Mouse (Mus musculus): ENCODE measurements around the gene Nkain4. TPM values are rescaled to one million over a fixed set of nuclear protein-coding genes. Genes with fewer than 3 reads are reported as not detected.
A peak's percentile ranks its signal among the peaks of the same experiment; 100 is the strongest.

Nkain4 gene
- polyA plus RNA-seq, 1 experiment from 2014 or later: 110 TPM

GRCm38 (mm10) chr2:180960187-180960586 is 5.7 kb upstream of the Nkain4 start:
- no peak overlapping the region for H3K9ac ChIP-seq (replicated peaks; ENCODE audit: low read depth)
- H3K9me3 ChIP-seq (ENCODE audit: low read length): no peaks in the 10 kb centered on the region
- peak; percentile 52 for ATAC-seq
- no peak overlapping the region for H3K4me2 ChIP-seq (replicated peaks; ENCODE audit: low read depth, low read length)
- WGBS: 40% methylated on average over 3 of the region's 3 CpGs
- H3K4me1 ChIP-seq (ENCODE audit: insufficient read depth, low read depth, low read length): no peaks in the 10 kb centered on the region
- TF ChIP-seq CTCF (IDR thresholded peaks at IDR 0.05) (no peak), EP300 (IDR thresholded peaks at IDR 0.05) (no peak)
- 0 out of 2 replicates have a peak, but pooled peaks cover 1% of the 10 kb centered on the region for H3K27me3 ChIP-seq (replicated peaks; ENCODE audit: insufficient read depth, low read length)
- H3K4me3 ChIP-seq (ENCODE audit: low read depth, low read length): no peak overlapping the region
- peak overlapping the region; percentile 62; the same call in 1 of the 2 replicates for H3K27ac ChIP-seq (ENCODE audit: low read length)
- DNase-seq (ENCODE audit: low spot score): no peak
- H3K36me3 ChIP-seq (ENCODE audit: insufficient read depth, low read length): no peaks in the 10 kb centered on the region

GRCm38 (mm10) chr2:180959605-180960004 is 5.1 kb upstream of the Nkain4 start:
- 0 out of 2 replicates have a peak overlapping the region, but pooled peaks have one; percentile 62 for H3K27ac ChIP-seq (ENCODE audit: low read length)
- TF ChIP-seq CTCF (IDR thresholded peaks at IDR 0.05) (no peak), EP300 (IDR thresholded peaks at IDR 0.05) (no peak)
- DNase-seq (ENCODE audit: low spot score) (peak; percentile 78), ATAC-seq (peak; percentile 29; the same call in 1 of the 2 replicates)
- 0 out of 2 replicates have a peak, but pooled peaks cover 4% of the 10 kb centered on the region for H3K27me3 ChIP-seq (replicated peaks; ENCODE audit: insufficient read depth, low read length)
- no peaks in the 10 kb centered on the region for H3K9me3 ChIP-seq (ENCODE audit: low read length)
- no peak overlapping the region for H3K4me2 ChIP-seq (replicated peaks; ENCODE audit: low read depth, low read length)
- H3K4me1 ChIP-seq (ENCODE audit: insufficient read depth, low read depth, low read length): 0 out of 2 replicates have a peak, but pooled peaks cover 2% of the 10 kb centered on the region
- 50% methylated on average over 7 of the region's 7 CpGs for WGBS
- H3K9ac ChIP-seq (replicated peaks; ENCODE audit: low read depth): no peak overlapping the region
- H3K36me3 ChIP-seq (ENCODE audit: insufficient read depth, low read length): no peaks in the 10 kb centered on the region
- H3K4me3 ChIP-seq (ENCODE audit: low read depth, low read length): no peak overlapping the region

- DNase-seq (ENCODE audit: low spot score): no peak
- peaks cover 8% of the 10 kb centered on the region; the same call in 1 of the 2 replicates for H3K27me3 ChIP-seq (replicated peaks; ENCODE audit: insufficient read depth, low read length)
- no peak for ATAC-seq
- H3K9ac ChIP-seq (replicated peaks; ENCODE audit: low read depth): no peak overlapping the region
- TF ChIP-seq CTCF (IDR thresholded peaks at IDR 0.05) (no peak), EP300 (IDR thresholded peaks at IDR 0.05) (no peak)
- 24% methylated on average over 2 of the region's 2 CpGs for WGBS
- H3K4me2 ChIP-seq (replicated peaks; ENCODE audit: low read depth, low read length): peak overlapping the region; percentile 65
- H3K36me3 ChIP-seq (ENCODE audit: insufficient read depth, low read length): no peaks in the 10 kb centered on the region
- H3K4me1 ChIP-seq (ENCODE audit: insufficient read depth, low read depth, low read length): 0 out of 2 replicates have a peak, but pooled peaks cover 2% of the 10 kb centered on the region
- no peaks in the 10 kb centered on the region for H3K9me3 ChIP-seq (ENCODE audit: low read length)
- peak overlapping the region; percentile 46 for H3K4me3 ChIP-seq (ENCODE audit: low read depth, low read length)
- peak overlapping the region; percentile 73 for H3K27ac ChIP-seq (ENCODE audit: low read length)
Observed at GRCm38 (mm10) chr2:180953638-180954037, 861 bp downstream of the Nkain4 start.

GRCm38 (mm10) chr2:180952731-180953171 is 1.7 kb downstream of the Nkain4 start:
- peak overlapping the region; percentile 65 for H3K4me2 ChIP-seq (replicated peaks; ENCODE audit: low read depth, low read length)
- H3K9ac ChIP-seq (replicated peaks; ENCODE audit: low read depth): no peak overlapping the region
- no peak for TF ChIP-seq EP300 (IDR thresholded peaks at IDR 0.05)
- no peak for TF ChIP-seq CTCF (IDR thresholded peaks at IDR 0.05)
- H3K4me1 ChIP-seq (ENCODE audit: insufficient read depth, low read depth, low read length): 0 out of 2 replicates have a peak, but pooled peaks cover 2% of the 10 kb centered on the region
- H3K36me3 ChIP-seq (ENCODE audit: insufficient read depth, low read length): no peaks in the 10 kb centered on the region
- 0 out of 2 replicates have a peak overlapping the region, but pooled peaks have one; percentile 46 for H3K4me3 ChIP-seq (ENCODE audit: low read depth, low read length)
- WGBS: 13% methylated on average over 9 of the region's 9 CpGs
- H3K9me3 ChIP-seq (ENCODE audit: low read length): no peaks in the 10 kb centered on the region
- peak overlapping the region; percentile 55; the same call in 1 of the 2 replicates for H3K27ac ChIP-seq (ENCODE audit: low read length)
- H3K27me3 ChIP-seq (replicated peaks; ENCODE audit: insufficient read depth, low read length): peaks cover 8% of the 10 kb centered on the region; the same call in 1 of the 2 replicates
- no peak for ATAC-seq
- peak; percentile 48 for DNase-seq (ENCODE audit: low spot score)

- 0 out of 2 replicates have a peak, but pooled peaks cover 2% of the 10 kb centered on the region for H3K4me1 ChIP-seq (ENCODE audit: insufficient read depth, low read depth, low read length)
- H3K27me3 ChIP-seq (replicated peaks; ENCODE audit: insufficient read depth, low read length): peaks cover 4% of the 10 kb centered on the region; the same call in 1 of the 2 replicates
- no peak overlapping the region for H3K4me3 ChIP-seq (ENCODE audit: low read depth, low read length)
- no peak overlapping the region for H3K9ac ChIP-seq (replicated peaks; ENCODE audit: low read depth)
- no peak overlapping the region for H3K27ac ChIP-seq (ENCODE audit: low read length)
- no peak for ATAC-seq
- TF ChIP-seq EP300 (IDR thresholded peaks at IDR 0.05) (no peak), CTCF (IDR thresholded peaks at IDR 0.05) (no peak)
- no peaks in the 10 kb centered on the region for H3K36me3 ChIP-seq (ENCODE audit: insufficient read depth, low read length)
- no peaks in the 10 kb centered on the region for H3K9me3 ChIP-seq (ENCODE audit: low read length)
- DNase-seq (ENCODE audit: low spot score): no peak
- H3K4me2 ChIP-seq (replicated peaks; ENCODE audit: low read depth, low read length): no peak overlapping the region
- 16% methylated on average over 1 of the region's 1 CpGs for WGBS
Observed at GRCm38 (mm10) chr2:180949947-180950346, 4.6 kb downstream of the Nkain4 start.

GRCm38 (mm10) chr2:180941869-180942268 is 12.6 kb downstream of the Nkain4 start:
- Histone ChIP-seq H3K9me3 (ENCODE audit: low read length) (no peaks in the 10 kb centered on the region), H3K27ac (ENCODE audit: low read length) (no peak overlapping the region), H3K4me2 (replicated peaks; ENCODE audit: low read depth, low read length) (no peak overlapping the region), H3K4me1 (ENCODE audit: insufficient read depth, low read depth, low read length) (no peaks in the 10 kb centered on the region), H3K4me3 (ENCODE audit: low read depth, low read length) (no peak overlapping the region), H3K9ac (replicated peaks; ENCODE audit: low read depth) (no peak overlapping the region), H3K27me3 (replicated peaks; ENCODE audit: insufficient read depth, low read length) (no peaks in the 10 kb centered on the region), H3K36me3 (ENCODE audit: insufficient read depth, low read length) (no peaks in the 10 kb centered on the region)
- ATAC-seq: no peak
- no peak for TF ChIP-seq CTCF (IDR thresholded peaks at IDR 0.05)
- TF ChIP-seq EP300 (IDR thresholded peaks at IDR 0.05): no peak
- no peak for DNase-seq (ENCODE audit: low spot score)
